Mouse (Mus musculus) CH12.LX (cell line): ENCODE data around the gene Nup210. TPM values are rescaled to one million over a fixed set of nuclear protein-coding genes. Genes with fewer than 3 reads are reported as not detected.

Source experiments
- DNase-seq: peaks from one replicate; pipeline ENCODE4 v3.0.0-alpha.2; 2013; ENCODE audit errors: extremely low read depth
- H3K27ac ChIP-seq: 2 replicates; pipeline ENCODE4 v1.5.1; 2012; ENCODE audit warnings: low read depth, mild to moderate bottlenecking, control low read depth, moderate library complexity; ENCODE audit not compliant: insufficient read depth
- H3K27me3 ChIP-seq: replicated peaks from 2 replicates; pipeline ENCODE3; 2012; ENCODE audit warnings: inconsistent platforms
- H3K36me3 ChIP-seq, 2 experiments: replicated peaks in 1 of 2; 2 replicates each; pipeline versions ENCODE3 to v1.6.1; 2012; ENCODE audit warnings: inconsistent platforms in 1 of 2, low read length in 1 of 2, mild to moderate bottlenecking in 1 of 2, mixed read lengths in 1 of 2, moderate library complexity in 1 of 2; ENCODE audit not compliant: control insufficient read depth in 1 of 2, insufficient read depth in 1 of 2
- H3K4me1 ChIP-seq, 2 experiments: 2 replicates each; pipeline ENCODE4 v1.6.1; 2012; ENCODE audit warnings: inconsistent platforms in 1 of 2, moderate library complexity in 1 of 2; ENCODE audit not compliant: insufficient read depth in 2 of 2, control insufficient read depth in 1 of 2
- H3K4me2 ChIP-seq: 2 replicates; pipeline ENCODE4 v1.6.1; 2012; ENCODE audit warnings: low read depth, mild to moderate bottlenecking, control low read depth; ENCODE audit not compliant: poor library complexity, insufficient read depth, severe bottlenecking
- H3K4me3 ChIP-seq, 3 experiments: fragments of 150-350 bp in 1 of 3; sonication (generic) in 1 of 3; replicated peaks in 1 of 3; 2 replicates each; pipeline versions ENCODE3 to v1.5.1; 2011 to 2012; ENCODE audit warnings: low read depth in 2 of 3, low read length in 2 of 3, mild to moderate bottlenecking in 2 of 3, moderate library complexity in 2 of 3, control low read depth in 1 of 3, improper control_type of control experiment in 1 of 3, inconsistent platforms in 1 of 3, mixed read lengths in 1 of 3; ENCODE audit not compliant: poor library complexity in 1 of 3
- H3K79me2 ChIP-seq: replicated peaks from 2 replicates; pipeline ENCODE4 v1.6.1; 2012; ENCODE audit warnings: mild to moderate bottlenecking, moderate library complexity; ENCODE audit not compliant: control insufficient read depth, poor library complexity, insufficient read depth, severe bottlenecking; ENCODE audit errors: extremely low read depth
- H3K9ac ChIP-seq: 2 replicates; pipeline ENCODE4 v1.6.1; 2012; ENCODE audit warnings: low read depth, mild to moderate bottlenecking, control low read depth, moderate library complexity; ENCODE audit not compliant: insufficient read depth
- H3K9me3 ChIP-seq: replicated peaks from 2 replicates; pipeline ENCODE3; 2012; ENCODE audit warnings: low read length, inconsistent platforms, mixed read lengths
- BHLHE40 ChIP-seq: IDR thresholded peaks from 2 replicates; pipeline ENCODE4 v1.6.1; 2011; ENCODE audit warnings: mild to moderate bottlenecking, low read depth, low read length, improper control_type of control experiment
- CHD1 ChIP-seq: IDR thresholded peaks from 2 replicates; pipeline ENCODE4 v1.6.1; 2012; ENCODE audit warnings: low read depth, low read length, improper control_type of control experiment, inconsistent platforms
- CTCF ChIP-seq, 2 experiments: IDR thresholded peaks in 1 of 2; conservative IDR thresholded peaks in 1 of 2; 2 replicates each; pipeline ENCODE4 v1.5.1; 2011 to 2012; ENCODE audit warnings: low read depth in 2 of 2, low read length in 2 of 2, improper control_type of control experiment in 1 of 2, inconsistent platforms in 1 of 2, mild to moderate bottlenecking in 1 of 2, moderate library complexity in 1 of 2
- EP300 ChIP-seq: IDR thresholded peaks from 2 replicates; pipeline ENCODE4 v1.6.1; 2011; ENCODE audit warnings: low read length, improper control_type of control experiment
- MAFK ChIP-seq: IDR thresholded peaks from 2 replicates; pipeline ENCODE4 v1.6.1; 2011; ENCODE audit warnings: low read length, improper control_type of control experiment; ENCODE audit not compliant: insufficient replicate concordance
- MAX ChIP-seq: IDR thresholded peaks from 2 replicates; pipeline ENCODE4 v1.6.1; 2011; ENCODE audit warnings: low read length, improper control_type of control experiment
- MAZ ChIP-seq: IDR thresholded peaks from 2 replicates; pipeline ENCODE4 v1.6.1; 2012; ENCODE audit warnings: low read depth, mild to moderate bottlenecking, inconsistent platforms, low read length, improper control_type of control experiment, moderate library complexity
- MEF2A ChIP-seq: IDR thresholded peaks from 2 replicates; pipeline ENCODE4 v1.6.1; 2014; ENCODE audit warnings: low read depth, mild to moderate bottlenecking, inconsistent platforms, low read length, improper control_type of control experiment, borderline replicate concordance
- MXI1 ChIP-seq: IDR thresholded peaks from 2 replicates; pipeline ENCODE4 v1.6.1; 2011; ENCODE audit warnings: mild to moderate bottlenecking, low read depth, low read length, improper control_type of control experiment
- NELFE ChIP-seq: IDR thresholded peaks from 2 replicates; pipeline ENCODE4 v1.6.1; 2011; ENCODE audit warnings: low read depth, low read length, improper control_type of control experiment
- NRF1 ChIP-seq: IDR thresholded peaks from 2 replicates; pipeline ENCODE4 v1.6.1; 2014; ENCODE audit warnings: low read depth, mild to moderate bottlenecking, inconsistent platforms, low read length, improper control_type of control experiment, moderate library complexity
- POLR2A ChIP-seq: IDR thresholded peaks from 2 replicates; pipeline ENCODE4 v1.6.1; 2011; ENCODE audit warnings: low read depth, mild to moderate bottlenecking, improper control_type of control experiment, low read length
- POLR2AphosphoS2 ChIP-seq: IDR thresholded peaks from 2 replicates; pipeline ENCODE4 v1.6.1; 2011; ENCODE audit warnings: low read depth, low read length, improper control_type of control experiment
- RAD21 ChIP-seq: IDR thresholded peaks from 2 replicates; pipeline ENCODE4 v1.6.1; 2011; ENCODE audit warnings: low read depth, mild to moderate bottlenecking, low read length, improper control_type of control experiment, moderate library complexity
- RCOR1 ChIP-seq: conservative IDR thresholded peaks from 2 replicates; pipeline ENCODE4 v1.6.1; 2012; ENCODE audit warnings: low read depth, mild to moderate bottlenecking, inconsistent platforms, low read length, improper control_type of control experiment
- SMC3 ChIP-seq: IDR thresholded peaks from 2 replicates; pipeline ENCODE4 v1.6.1; 2011; ENCODE audit warnings: low read depth, low read length, improper control_type of control experiment
- TBP ChIP-seq: conservative IDR thresholded peaks from 2 replicates; pipeline ENCODE4 v1.6.1; 2011; ENCODE audit warnings: low read depth, low read length, improper control_type of control experiment
- UBTF ChIP-seq: IDR thresholded peaks from 2 replicates; pipeline ENCODE4 v1.6.1; 2012; ENCODE audit warnings: low read depth, mild to moderate bottlenecking, inconsistent platforms, low read length, improper control_type of control experiment, moderate library complexity
- USF2 ChIP-seq: conservative IDR thresholded peaks from 2 replicates; pipeline ENCODE4 v1.6.1; 2011; ENCODE audit warnings: low read depth, low read length, improper control_type of control experiment
- ZC3H11A ChIP-seq: IDR thresholded peaks from 2 replicates; pipeline ENCODE4 v1.6.1; 2012; ENCODE audit warnings: low read depth, mild to moderate bottlenecking, inconsistent platforms, low read length, improper control_type of control experiment
- ZKSCAN1 ChIP-seq: IDR thresholded peaks from 2 replicates; pipeline ENCODE4 v1.6.1; 2012; ENCODE audit warnings: low read depth, inconsistent platforms, low read length, improper control_type of control experiment, borderline replicate concordance
- ZNF384 ChIP-seq: IDR thresholded peaks from 2 replicates; pipeline ENCODE4 v1.6.1; 2012; ENCODE audit warnings: low read depth, low read length, improper control_type of control experiment, inconsistent platforms
- dilution Hi-C: fragments of 300-500 bp; cut with MboI; formaldehyde crosslinking; loops from 2 replicates; pipeline ENCODE4 v1.14.3; 2020; ENCODE audit warnings: low sequenced_read_pairs; ENCODE audit not compliant: extremely low pct_unique_long_range_greater_than_20kb, extremely low pct_ligation_motif_present
- in situ Hi-C: fragments of 300-500 bp; cut with MboI; formaldehyde crosslinking; loops from 3 replicates; pipeline ENCODE4 v1.14.3; 2019; ENCODE audit warnings: low sequenced_read_pairs, low pct_ligation_motif_present, low pct_unique_long_range_greater_than_20kb, mixed read lengths
- polyA plus RNA-seq: library from polyadenylated mRNA; unstranded; fragments of >175 nt; gene quantifications from 2 replicates; pipeline ENCODE4 v1.2.1, GENCODE M21; 2012; ENCODE audit warnings: low read depth; ENCODE audit not compliant: insufficient read length
- total RNA-seq, 2 experiments: library from RNA; depleted of rRNA; stranded (reverse); fragments of 300-350 nt in 1 of 2; fragments of >200 nt in 1 of 2; gene quantifications; 2 replicates each; pipeline ENCODE4 v1.2.3; 2012 to 2014

Gene Nup210
- total and polyA plus RNA-seq, 3 experiments = 41.9 to 103 (median 73.1) TPM

GRCm38 (mm10) chr6:91000819-91001525, 115.7 kb downstream of the Nup210 start:
- no peaks in the 10 kb centered on the region for H3K79me2 ChIP-seq
- no peak overlapping the region for H3K4me3 ChIP-seq
- H3K4me1 ChIP-seq = peaks cover 9 to 16% of the 10 kb centered on the region in 2 experiments
- H3K9me3 ChIP-seq = no peaks in the 10 kb centered on the region
- H3K36me3 ChIP-seq = no peaks in the 10 kb centered on the region
- TF ChIP-seq CTCF (conservative IDR thresholded peaks at IDR 0.05 in 1 of 2, IDR thresholded peaks at IDR 0.05 in 1 of 2; ENCODE audit: low read depth in 2 of 2, low read length in 2 of 2) (no peak), NELFE (no peak), BHLHE40 (no peak), MAZ (no peak), MXI1 (no peak), RCOR1 (no peak), TBP (no peak), RAD21 (no peak), CHD1 (no peak)
- H3K27me3 ChIP-seq = no peaks in the 10 kb centered on the region
- in situ Hi-C loops = no loop called here
- H3K27ac ChIP-seq = no peak overlapping the region
- dilution Hi-C loops = no loop called here
- H3K4me2 ChIP-seq = no peak overlapping the region
- no peak for DNase-seq
- H3K9ac ChIP-seq = no peak overlapping the region

- Histone ChIP-seq H3K4me2 (no peak overlapping the region), H3K9me3 (no peaks in the 10 kb centered on the region)
Measured at GRCm38 (mm10) chr6:90999176-90999575, 117.5 kb downstream of the Nup210 start.

GRCm38 (mm10) chr6:90997025-90997424, 119.6 kb downstream of the Nup210 start:
- dilution Hi-C loops = no loop called here
- Histone ChIP-seq H3K36me3 (no peaks in the 10 kb centered on the region), H3K9me3 (peaks cover 5% of the 10 kb centered on the region), H3K9ac (no peak overlapping the region), H3K4me2 (no peak overlapping the region), H3K79me2 (no peaks in the 10 kb centered on the region), H3K4me3 (no peak overlapping the region), H3K27ac (no peak overlapping the region), H3K27me3 (no peaks in the 10 kb centered on the region), H3K4me1 (peaks cover 0 to 4% of the 10 kb centered on the region in 2 experiments; a peak in 1 of 4 replicates)
- DNase-seq = no peak
- TF ChIP-seq USF2 = no peak
- TF ChIP-seq MAX = no peak
- no peak for TF ChIP-seq POLR2AphosphoS2
- in situ Hi-C loops = no loop called here

More at GRCm38 (mm10) chr6:90999176-90999575, 117.5 kb downstream of the Nup210 start:
- in situ Hi-C loops = no loop called here
- Histone ChIP-seq H3K79me2 (no peaks in the 10 kb centered on the region), H3K27ac (no peak overlapping the region), H3K9ac (no peak overlapping the region), H3K27me3 (no peaks in the 10 kb centered on the region), H3K4me1 (peaks cover 9 to 16% of the 10 kb centered on the region in 2 experiments), H3K36me3 (no peaks in the 10 kb centered on the region), H3K4me3 (no peak overlapping the region)
- DNase-seq = no peak
- dilution Hi-C loops = no loop called here
- TF ChIP-seq ZNF384 (no peak), SMC3 (no peak), POLR2A (no peak), NRF1 (no peak), MAFK (no peak), ZC3H11A (no peak), UBTF (no peak), MEF2A (no peak), NELFE (no peak), ZKSCAN1 (no peak), EP300 (no peak)
